Comparison of ENCODE assay signal across 8 mouse cellular contexts in genomic region chr11:102432115-102432843, GRCm38 (mm10). TPM values are rescaled to one million over a fixed set of nuclear protein-coding genes. Genes with fewer than 3 reads are reported as not detected.
A peak's percentile ranks its signal among the peaks of the same experiment; 100 is the strongest.
DNase-seq lines count a peak whose midpoint lies in the region; ATAC-seq and TF ChIP-seq lines count a peak whose summit lies in the region.

No protein-coding gene starts in this region.

- no peak for ATAC-seq in hindbrain, embryonic 12.5 days (ENCODE audit: low FRiP score)
- ATAC-seq in common myeloid progenitor, adult 5-6 weeks (replicated peaks; ENCODE audit: low read depth, poor library complexity, severe bottlenecking), result peak; percentile 50
- ATAC-seq in liver, embryonic 12.5 days, result no peak
- no peak for ATAC-seq in hindbrain, postnatal 0 days

- no peak overlapping the region for H3K9ac ChIP-seq in hindbrain, embryonic 12.5 days
- H3K9ac ChIP-seq in liver, embryonic 12.5 days, result no peak overlapping the region
- H3K9ac ChIP-seq in hindbrain, postnatal 0 days (replicated peaks; ENCODE audit: low read length), result no peak overlapping the region

- no peak overlapping the region for H3K4me3 ChIP-seq in hindbrain, embryonic 12.5 days
- H3K4me3 ChIP-seq in hindbrain, embryonic 10.5 days, result no peak overlapping the region
- H3K4me3 ChIP-seq in liver, embryonic 12.5 days, result peak overlapping the region; percentile 21
- H3K4me3 ChIP-seq in hindbrain, postnatal 0 days (ENCODE audit: low read length), result no peak overlapping the region

- no peak for DNase-seq in hindbrain, embryonic 10.5 days (ENCODE audit: low spot score)
- DNase-seq in CD4-positive helper T cell, adult 2 months (ENCODE audit: low read depth, low spot score), result peak; percentile 59
- peak; percentile 62 to 77 for DNase-seq in spleen, postnatal 4 days (ENCODE audit: low spot score in 2 of 2)
- DNase-seq in right cerebral cortex, postnatal 4 days, result no peak
- DNase-seq in hindbrain, postnatal 0 days (ENCODE audit: low spot score), result no peak

- H3K36me3 ChIP-seq in hindbrain, embryonic 12.5 days, result peaks cover 25% of the 10 kb centered on the region
- H3K36me3 ChIP-seq in hindbrain, embryonic 10.5 days, result peaks cover 44% of the 10 kb centered on the region
- H3K36me3 ChIP-seq in liver, embryonic 12.5 days, result peaks cover 15% of the 10 kb centered on the region
- H3K36me3 ChIP-seq in hindbrain, postnatal 0 days (ENCODE audit: insufficient read depth, low read length), result peaks cover 17% of the 10 kb centered on the region

- H3K27me3 ChIP-seq in hindbrain, embryonic 12.5 days, result 0 out of 2 replicates have a peak, but pooled peaks cover 8% of the 10 kb centered on the region
- H3K27me3 ChIP-seq in hindbrain, embryonic 10.5 days (ENCODE audit: insufficient read depth, poor library complexity, severe bottlenecking), result peaks cover 24% of the 10 kb centered on the region
- peaks cover 43% of the 10 kb centered on the region for H3K27me3 ChIP-seq in liver, embryonic 12.5 days (replicated peaks)
- no peaks in the 10 kb centered on the region for H3K27me3 ChIP-seq in hindbrain, postnatal 0 days (ENCODE audit: insufficient read depth, low read length)

- no peak overlapping the region for H3K27ac ChIP-seq in hindbrain, embryonic 12.5 days
- no peak overlapping the region for H3K27ac ChIP-seq in hindbrain, embryonic 10.5 days
- peak overlapping the region; percentile 21 for H3K27ac ChIP-seq in liver, embryonic 12.5 days
- no peak overlapping the region for H3K27ac ChIP-seq in hindbrain, postnatal 0 days

- WGBS in hindbrain, embryonic 12.5 days, result 61% methylated on average over 16 of the region's 16 CpGs
- WGBS in hindbrain, embryonic 10.5 days, result 64% methylated on average over 16 of the region's 16 CpGs
- 21% methylated on average over 16 of the region's 16 CpGs for WGBS in liver, embryonic 12.5 days (ENCODE audit: insufficient replicate concordance)
- 47% methylated on average over 16 of the region's 16 CpGs for WGBS in hindbrain, postnatal 0 days

- H3K4me2 ChIP-seq in hindbrain, embryonic 12.5 days (replicated peaks), result 0 out of 2 replicates have a peak overlapping the region, but pooled peaks have one; percentile 6
- H3K4me2 ChIP-seq in liver, embryonic 12.5 days, result peak overlapping the region; percentile 42
- H3K4me2 ChIP-seq in hindbrain, postnatal 0 days (ENCODE audit: low read depth, low read length), result no peak overlapping the region

- H3K4me1 ChIP-seq in hindbrain, embryonic 12.5 days, result peaks cover 39% of the 10 kb centered on the region
- peaks cover 49% of the 10 kb centered on the region for H3K4me1 ChIP-seq in hindbrain, embryonic 10.5 days (replicated peaks)
- H3K4me1 ChIP-seq in liver, embryonic 12.5 days, result peaks cover 43% of the 10 kb centered on the region
- H3K4me1 ChIP-seq in hindbrain, postnatal 0 days (ENCODE audit: insufficient read depth, low read length), result peaks cover 16% of the 10 kb centered on the region

- TF ChIP-seq CTCF in hindbrain, postnatal 0 days (IDR thresholded peaks at IDR 0.05; ENCODE audit: low read depth), result no peak

- H3K9me3 ChIP-seq in hindbrain, embryonic 12.5 days (replicated peaks), result no peaks in the 10 kb centered on the region
- no peaks in the 10 kb centered on the region for H3K9me3 ChIP-seq in hindbrain, embryonic 10.5 days
- H3K9me3 ChIP-seq in liver, embryonic 12.5 days (replicated peaks), result no peaks in the 10 kb centered on the region
- H3K9me3 ChIP-seq in hindbrain, postnatal 0 days (ENCODE audit: low read length), result no peaks in the 10 kb centered on the region

RNA-seq across cellular contexts. Expression of gene Grn, which starts 2.2 kb away (rescaled TPM):
- 96.9 and 101 TPM in 2 replicates for polyA plus RNA-seq in hindbrain, embryonic 12.5 days (2016; fragmentation: Nextera tagmentation; extraction: Ambion mirVana)
- polyA plus RNA-seq in hindbrain, embryonic 10.5 days (2016; fragmentation: Nextera tagmentation; extraction: Ambion mirVana), result 76.8 and 88.9 TPM in 2 replicates
- 20.9 and 26.1 TPM in 2 replicates for total RNA-seq in common myeloid progenitor, adult 5-6 weeks (2017)
- 55.8 and 58.1 TPM in 2 replicates for polyA plus RNA-seq in liver, embryonic 12.5 days (2016; fragmentation: Nextera tagmentation; extraction: Ambion mirVana)
- total RNA-seq in hindbrain, postnatal 0 days (2014; rRNA removed), result 85.6 and 98.5 TPM in 2 replicates
- polyA plus RNA-seq in hindbrain, postnatal 0 days (2015; fragmentation: Nextera tagmentation; extraction: Ambion mirVana), result 98.4 and 104 TPM in 2 replicates

RNA-seq across cellular contexts. Expression of gene Fam171a2, which starts 15.2 kb away (rescaled TPM):
- polyA plus RNA-seq in hindbrain, embryonic 12.5 days (2016; fragmentation: Nextera tagmentation; extraction: Ambion mirVana), result 21.5 and 22.8 TPM in 2 replicates
- polyA plus RNA-seq in hindbrain, embryonic 10.5 days (2016; fragmentation: Nextera tagmentation; extraction: Ambion mirVana), result 5.2 and 8.3 TPM in 2 replicates
- 8.2 and 11.6 TPM in 2 replicates for total RNA-seq in common myeloid progenitor, adult 5-6 weeks (2017)
- polyA plus RNA-seq in liver, embryonic 12.5 days (2016; fragmentation: Nextera tagmentation; extraction: Ambion mirVana), result 1.3 and 1.9 TPM in 2 replicates
- total RNA-seq in hindbrain, postnatal 0 days (2014; rRNA removed), result 546 and 699 TPM in 2 replicates
- polyA plus RNA-seq in hindbrain, postnatal 0 days (2015; fragmentation: Nextera tagmentation; extraction: Ambion mirVana), result 20.6 and 21.0 TPM in 2 replicates

RNA-seq across cellular contexts. Expression of gene Slc25a39, which starts 24.5 kb away (rescaled TPM):
- 148 and 157 TPM in 2 replicates for polyA plus RNA-seq in hindbrain, embryonic 12.5 days (2016; fragmentation: Nextera tagmentation; extraction: Ambion mirVana)
- 236 TPM in 2 replicates for polyA plus RNA-seq in hindbrain, embryonic 10.5 days (2016; fragmentation: Nextera tagmentation; extraction: Ambion mirVana)
- total RNA-seq in common myeloid progenitor, adult 5-6 weeks (2017), result 24.6 and 35.4 TPM in 2 replicates
- polyA plus RNA-seq in liver, embryonic 12.5 days (2016; fragmentation: Nextera tagmentation; extraction: Ambion mirVana), result 365 and 367 TPM in 2 replicates
- 169 and 194 TPM in 2 replicates for total RNA-seq in hindbrain, postnatal 0 days (2014; rRNA removed)
- polyA plus RNA-seq in hindbrain, postnatal 0 days (2015; fragmentation: Nextera tagmentation; extraction: Ambion mirVana), result 165 and 176 TPM in 2 replicates

RNA-seq across cellular contexts. Expression of gene Itga2b, which starts 37.6 kb away (rescaled TPM):
- polyA plus RNA-seq in hindbrain, embryonic 12.5 days (2016; fragmentation: Nextera tagmentation; extraction: Ambion mirVana), result 7.1 and 8.5 TPM in 2 replicates
- 5.6 and 8.3 TPM in 2 replicates for polyA plus RNA-seq in hindbrain, embryonic 10.5 days (2016; fragmentation: Nextera tagmentation; extraction: Ambion mirVana)
- 142 and 145 TPM in 2 replicates for total RNA-seq in common myeloid progenitor, adult 5-6 weeks (2017)
- polyA plus RNA-seq in liver, embryonic 12.5 days (2016; fragmentation: Nextera tagmentation; extraction: Ambion mirVana), result 82.1 and 88.2 TPM in 2 replicates
- total RNA-seq in hindbrain, postnatal 0 days (2014; rRNA removed), result 3.5 and 5.6 TPM in 2 replicates
- 13.7 and 14.2 TPM in 2 replicates for polyA plus RNA-seq in hindbrain, postnatal 0 days (2015; fragmentation: Nextera tagmentation; extraction: Ambion mirVana)

RNA-seq across cellular contexts. Expression of gene Rundc3a, which starts 39.1 kb away (rescaled TPM):
- polyA plus RNA-seq in hindbrain, embryonic 12.5 days (2016; fragmentation: Nextera tagmentation; extraction: Ambion mirVana), result 125 and 140 TPM in 2 replicates
- 23.5 and 57.0 TPM in 2 replicates for polyA plus RNA-seq in hindbrain, embryonic 10.5 days (2016; fragmentation: Nextera tagmentation; extraction: Ambion mirVana)
- 1.1 TPM in 1 of 2 replicates, not detected in the other for total RNA-seq in common myeloid progenitor, adult 5-6 weeks (2017)
- 1.9 and 2.1 TPM in 2 replicates for polyA plus RNA-seq in liver, embryonic 12.5 days (2016; fragmentation: Nextera tagmentation; extraction: Ambion mirVana)
- 310 and 349 TPM in 2 replicates for total RNA-seq in hindbrain, postnatal 0 days (2014; rRNA removed)
- polyA plus RNA-seq in hindbrain, postnatal 0 days (2015; fragmentation: Nextera tagmentation; extraction: Ambion mirVana), result 114 and 125 TPM in 2 replicates

Comparison
In these comparisons a context has a peak if more than half of its experiments do, and no peak if none do; other contexts are left out.
1. DNase-seq: peak in CD4-positive helper T cell, adult 2 months (single experiment) and spleen, postnatal 4 days (2 of 2); none in hindbrain, embryonic 10.5 days (single experiment), right cerebral cortex, postnatal 4 days (single experiment) and hindbrain, postnatal 0 days (single experiment).